Mouse (Mus musculus) hindbrain, embryonic 11.5 days (tissue): ENCODE measurements around the gene Glipr1. TPM values are rescaled to one million over a fixed set of nuclear protein-coding genes. Genes with fewer than 3 reads are reported as not detected.

Experiments used
- ATAC-seq: fragments of 200-750 bp; cut with Nextera tagmentation; 2 replicates; pipeline ENCODE4 v1.8.0; 2017; ENCODE audit warnings: mild to moderate bottlenecking, moderate TSS enrichment, moderate library complexity; ENCODE audit not compliant: low FRiP score
- DNase-seq: peaks from one replicate; pipeline ENCODE4 v3.0.0-alpha.2; 2015; ENCODE audit warnings: low spot score
- H3K27ac ChIP-seq: fragments of 300-500 bp; sonication (generic); 2 replicates; pipeline ENCODE4 v1.5.1; 2014; ENCODE audit warnings: mild to moderate bottlenecking, low read depth, low read length
- H3K27me3 ChIP-seq: fragments of 300-500 bp; sonication (generic); 2 replicates; pipeline ENCODE4 v1.6.1; 2014; ENCODE audit warnings: mild to moderate bottlenecking, low read length, moderate library complexity, mixed read lengths; ENCODE audit not compliant: control insufficient read depth, insufficient read depth
- H3K36me3 ChIP-seq: fragments of 300-500 bp; sonication (generic); 2 replicates; pipeline ENCODE4 v1.6.1; 2014; ENCODE audit warnings: mild to moderate bottlenecking, low read length, moderate library complexity, mixed read lengths; ENCODE audit not compliant: control insufficient read depth, insufficient read depth
- H3K4me1 ChIP-seq: fragments of 300-500 bp; sonication (generic); replicated peaks from 2 replicates; pipeline ENCODE4 v1.6.1; 2014; ENCODE audit warnings: low read length, mixed read lengths; ENCODE audit not compliant: control insufficient read depth, insufficient read depth
- H3K4me2 ChIP-seq: fragments of 300-500 bp; sonication (generic); replicated peaks from 2 replicates; pipeline ENCODE4 v1.6.1; 2014; ENCODE audit warnings: mild to moderate bottlenecking, low read depth, low read length
- H3K4me3 ChIP-seq: fragments of 300-500 bp; sonication (generic); 2 replicates; pipeline ENCODE4 v1.5.1; 2014; ENCODE audit warnings: low read depth, low read length
- H3K9ac ChIP-seq: fragments of 300-500 bp; sonication (generic); 2 replicates; pipeline ENCODE4 v1.6.1; 2014; ENCODE audit warnings: low read depth, low read length
- H3K9me3 ChIP-seq: fragments of 300-500 bp; sonication (generic); 2 replicates; pipeline ENCODE4 v1.6.1; 2016; ENCODE audit warnings: low read length; ENCODE audit not compliant: control insufficient read depth
- WGBS: fragments of 180-500 bp; shearing (Covaris S2); extraction: QIAGEN DNeasy Blood & Tissue Kit; methylation state at CpG from one replicate; pipeline ENCODE4 v1.1.7; 2014; 5-methylcytosine and 5-hydroxymethylcytosine counted together
- polyA plus RNA-seq: library from polyadenylated mRNA; unstranded; fragments of >200 nt; fragmentation: Nextera tagmentation; extraction: Ambion mirVana; gene quantifications from 2 replicates; pipeline ENCODE4 v1.2.1, GENCODE M21; 2014

Glipr1 gene
- polyA plus RNA-seq, 1 experiment from 2014 or later = 0.86 TPM

GRCm38 (mm10) chr10:111955836-111956235, 46.6 kb downstream of the Glipr1 start:
- ATAC-seq (no peak), DNase-seq (no peak)
- no peak overlapping the region for H3K4me3 ChIP-seq
- H3K27me3 ChIP-seq = no peaks in the 10 kb centered on the region
- H3K9me3 ChIP-seq = no peaks in the 10 kb centered on the region
- no peak overlapping the region for H3K4me2 ChIP-seq
- H3K36me3 ChIP-seq = no peaks in the 10 kb centered on the region
- WGBS = 84% methylated on average over 2 of the region's 2 CpGs
- H3K4me1 ChIP-seq = no peaks in the 10 kb centered on the region
- no peak overlapping the region for H3K9ac ChIP-seq
- H3K27ac ChIP-seq = no peak overlapping the region

DNA sequence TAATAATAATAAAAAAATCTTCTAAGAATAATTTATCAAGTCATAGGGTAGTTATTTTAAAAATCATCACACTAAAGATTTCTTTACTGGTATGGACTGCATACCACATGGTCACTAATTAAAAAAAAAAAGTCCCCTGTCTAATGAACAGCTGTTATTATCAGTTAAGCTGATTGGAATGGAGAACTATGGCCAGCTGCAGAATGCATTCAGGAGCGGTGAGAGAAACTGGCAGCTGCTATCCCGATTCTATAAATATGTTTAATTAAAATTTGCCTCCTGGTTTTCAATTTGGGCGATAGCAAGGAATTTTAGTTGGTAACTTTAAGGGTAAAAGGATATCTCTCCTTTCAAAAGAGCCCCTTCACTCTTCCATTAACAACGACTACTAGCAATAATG, 53.4 kb downstream of the Glipr1 start:
- Histone ChIP-seq H3K4me1 (no peaks in the 10 kb centered on the region), H3K4me3 (no peak overlapping the region), H3K4me2 (no peak overlapping the region), H3K27me3 (no peaks in the 10 kb centered on the region), H3K9me3 (no peaks in the 10 kb centered on the region), H3K36me3 (no peaks in the 10 kb centered on the region), H3K27ac (no peak overlapping the region), H3K9ac (no peak overlapping the region)
- WGBS = 52% methylated on average over 4 of the region's 4 CpGs
- DNase-seq (no peak), ATAC-seq (no peak)

DNA sequence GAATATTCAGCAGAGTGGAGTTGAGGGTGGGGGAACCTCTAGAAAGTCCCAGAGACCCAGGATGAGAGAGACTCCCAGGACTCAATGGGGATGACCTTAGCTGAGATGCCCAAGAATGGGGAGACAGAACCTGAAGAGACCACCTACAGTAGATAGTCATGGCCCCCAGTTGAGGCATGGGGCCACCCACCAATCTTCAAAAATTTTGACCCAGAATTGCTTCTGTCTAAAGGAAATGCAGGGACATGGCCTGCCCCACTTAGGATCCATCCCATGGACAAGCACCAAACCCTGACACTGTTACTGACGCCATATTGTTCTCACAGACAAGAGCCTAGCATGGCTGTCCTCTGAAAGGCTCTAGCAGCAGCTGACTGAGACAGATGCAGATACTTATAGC, 54.4 kb downstream of the Glipr1 start:
- Histone ChIP-seq H3K27ac (no peak overlapping the region), H3K9me3 (no peaks in the 10 kb centered on the region), H3K4me1 (no peaks in the 10 kb centered on the region), H3K9ac (no peak overlapping the region), H3K4me2 (no peak overlapping the region), H3K4me3 (no peak overlapping the region), H3K36me3 (no peaks in the 10 kb centered on the region), H3K27me3 (no peaks in the 10 kb centered on the region)
- no peak for DNase-seq
- no peak for ATAC-seq
- WGBS = 75% methylated on average over 1 of the region's 1 CpGs

DNA sequence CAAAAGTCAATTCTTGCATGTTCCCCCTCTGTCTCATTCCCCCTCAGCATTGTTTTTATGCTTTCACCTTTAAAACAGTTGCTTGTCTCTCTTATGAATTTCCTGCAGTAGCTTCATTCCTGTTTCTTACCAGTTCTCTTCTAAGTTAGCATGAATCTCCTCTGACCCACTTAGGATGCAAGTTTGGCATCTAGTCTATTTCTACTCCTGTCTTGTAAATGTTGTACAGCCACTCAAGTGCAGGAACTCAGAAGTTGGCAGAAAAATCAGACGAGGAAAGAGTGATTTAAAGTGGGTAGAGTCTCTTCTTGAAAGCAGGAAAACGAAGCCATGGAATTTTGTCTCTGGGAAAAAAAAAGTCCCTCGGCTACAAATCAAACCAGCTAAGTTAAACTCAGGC, 56.9 kb downstream of the Glipr1 start:
- Histone ChIP-seq H3K36me3 (no peaks in the 10 kb centered on the region), H3K4me1 (no peaks in the 10 kb centered on the region), H3K4me3 (no peak overlapping the region), H3K27ac (no peak overlapping the region), H3K9ac (no peak overlapping the region), H3K4me2 (no peak overlapping the region), H3K27me3 (no peaks in the 10 kb centered on the region), H3K9me3 (no peaks in the 10 kb centered on the region)
- 79% methylated on average over 3 of the region's 3 CpGs for WGBS
- ATAC-seq (no peak), DNase-seq (no peak)

DNA sequence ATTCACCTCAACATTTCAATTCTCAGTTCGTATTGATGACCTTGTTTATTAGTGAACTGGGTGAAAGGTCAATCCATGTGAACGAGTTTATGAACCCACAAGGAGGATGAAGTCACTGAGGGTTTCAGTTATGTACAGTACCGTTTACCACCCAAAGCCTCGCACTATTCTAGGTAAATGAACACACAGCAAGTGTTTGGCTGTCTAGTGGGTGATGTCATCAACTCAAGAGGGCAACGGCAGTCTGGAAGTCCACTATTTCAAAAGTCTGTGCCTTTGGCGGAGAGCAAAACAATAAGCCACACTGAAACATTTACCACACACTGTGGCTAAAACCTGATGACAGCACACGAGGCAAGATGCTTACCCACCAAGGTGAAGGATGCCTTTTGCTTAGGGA, 59.4 kb downstream of the Glipr1 start:
- H3K36me3 ChIP-seq = no peaks in the 10 kb centered on the region
- no peak overlapping the region for H3K4me2 ChIP-seq
- no peaks in the 10 kb centered on the region for H3K9me3 ChIP-seq
- no peaks in the 10 kb centered on the region for H3K27me3 ChIP-seq
- no peak overlapping the region for H3K4me3 ChIP-seq
- no peaks in the 10 kb centered on the region for H3K4me1 ChIP-seq
- DNase-seq (no peak), ATAC-seq (no peak)
- H3K9ac ChIP-seq = no peak overlapping the region
- no peak overlapping the region for H3K27ac ChIP-seq
- WGBS = 87% methylated on average over 7 of the region's 7 CpGs

GRCm38 (mm10) chr10:111937146-111937534, 65.3 kb downstream of the Glipr1 start:
- no peak overlapping the region for H3K9ac ChIP-seq
- DNase-seq = no peak
- no peak for ATAC-seq
- peaks cover 3% of the 10 kb centered on the region; the same call in 1 of the 2 replicates for H3K4me1 ChIP-seq
- no peak overlapping the region for H3K4me3 ChIP-seq
- H3K4me2 ChIP-seq = no peak overlapping the region
- no peaks in the 10 kb centered on the region for H3K9me3 ChIP-seq
- H3K36me3 ChIP-seq = no peaks in the 10 kb centered on the region
- no peak overlapping the region for H3K27ac ChIP-seq
- no peaks in the 10 kb centered on the region for H3K27me3 ChIP-seq
- WGBS = 86% methylated on average over 5 of the region's 5 CpGs

- no peak for DNase-seq
- H3K27ac ChIP-seq = no peak overlapping the region
These were observed 65.8 kb downstream of the Glipr1 start for GRCm38 (mm10) chr10:111936491-111937145.

GRCm38 (mm10) chr10:111936021-111936420, 66.4 kb downstream of the Glipr1 start:
- no peak overlapping the region for H3K4me3 ChIP-seq
- no peaks in the 10 kb centered on the region for H3K27me3 ChIP-seq
- WGBS = 87% methylated on average over 4 of the region's 4 CpGs
- no peak overlapping the region for H3K27ac ChIP-seq
- H3K4me2 ChIP-seq = no peak overlapping the region
- H3K9ac ChIP-seq = no peak overlapping the region
- ATAC-seq (no peak), DNase-seq (no peak)
- no peaks in the 10 kb centered on the region for H3K9me3 ChIP-seq
- no peaks in the 10 kb centered on the region for H3K36me3 ChIP-seq
- H3K4me1 ChIP-seq = peaks cover 3% of the 10 kb centered on the region; the same call in 1 of the 2 replicates

More at GRCm38 (mm10) chr10:111936491-111937145, 65.8 kb downstream of the Glipr1 start:
- no peaks in the 10 kb centered on the region for H3K27me3 ChIP-seq
- H3K4me2 ChIP-seq = no peak overlapping the region
- ATAC-seq = 0 out of 2 replicates have a peak, but pooled peaks have one; percentile 30
- H3K36me3 ChIP-seq = no peaks in the 10 kb centered on the region
- no peaks in the 10 kb centered on the region for H3K9me3 ChIP-seq
- no peak overlapping the region for H3K9ac ChIP-seq
- no peak overlapping the region for H3K4me3 ChIP-seq
- peaks cover 3% of the 10 kb centered on the region; the same call in 1 of the 2 replicates for H3K4me1 ChIP-seq
- WGBS = 50% methylated on average over 13 of the region's 13 CpGs
